Mouse (Mus musculus): ENCODE data around the gene Aldh3b1.

Gene Aldh3b1

GRCm38 (mm10) chr19:3942986-3943735 is 13.6 kb upstream of the Aldh3b1 start:
- DNase-seq (ENCODE audit: low read depth, low spot score): peak; percentile 59

DNA sequence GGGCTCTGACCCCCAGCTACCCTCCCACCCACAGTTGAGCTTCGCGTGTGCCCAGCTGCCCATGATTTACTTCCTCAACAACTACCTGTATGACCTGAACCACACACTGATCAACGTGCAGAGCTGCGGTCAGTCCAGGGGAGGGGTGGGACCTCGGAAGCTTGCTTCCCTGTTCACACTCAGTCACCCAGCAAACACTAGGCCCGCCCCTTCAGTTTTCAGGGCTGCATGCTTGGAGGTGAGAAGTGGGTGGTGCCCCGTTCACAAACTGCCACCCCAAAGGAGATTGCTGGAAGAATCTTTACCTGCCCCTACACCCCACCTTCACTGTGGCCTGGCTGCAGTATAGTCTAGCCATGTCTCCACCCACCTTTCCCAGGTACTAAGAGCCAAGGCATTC is 12.7 kb upstream of the Aldh3b1 start:
- no peak for DNase-seq (ENCODE audit: low read depth, low spot score)

GRCm38 (mm10) chr19:3935896-3936850 is 6.6 kb upstream of the Aldh3b1 start:
- DNase-seq (ENCODE audit: low read depth, low spot score): no peak

DNA sequence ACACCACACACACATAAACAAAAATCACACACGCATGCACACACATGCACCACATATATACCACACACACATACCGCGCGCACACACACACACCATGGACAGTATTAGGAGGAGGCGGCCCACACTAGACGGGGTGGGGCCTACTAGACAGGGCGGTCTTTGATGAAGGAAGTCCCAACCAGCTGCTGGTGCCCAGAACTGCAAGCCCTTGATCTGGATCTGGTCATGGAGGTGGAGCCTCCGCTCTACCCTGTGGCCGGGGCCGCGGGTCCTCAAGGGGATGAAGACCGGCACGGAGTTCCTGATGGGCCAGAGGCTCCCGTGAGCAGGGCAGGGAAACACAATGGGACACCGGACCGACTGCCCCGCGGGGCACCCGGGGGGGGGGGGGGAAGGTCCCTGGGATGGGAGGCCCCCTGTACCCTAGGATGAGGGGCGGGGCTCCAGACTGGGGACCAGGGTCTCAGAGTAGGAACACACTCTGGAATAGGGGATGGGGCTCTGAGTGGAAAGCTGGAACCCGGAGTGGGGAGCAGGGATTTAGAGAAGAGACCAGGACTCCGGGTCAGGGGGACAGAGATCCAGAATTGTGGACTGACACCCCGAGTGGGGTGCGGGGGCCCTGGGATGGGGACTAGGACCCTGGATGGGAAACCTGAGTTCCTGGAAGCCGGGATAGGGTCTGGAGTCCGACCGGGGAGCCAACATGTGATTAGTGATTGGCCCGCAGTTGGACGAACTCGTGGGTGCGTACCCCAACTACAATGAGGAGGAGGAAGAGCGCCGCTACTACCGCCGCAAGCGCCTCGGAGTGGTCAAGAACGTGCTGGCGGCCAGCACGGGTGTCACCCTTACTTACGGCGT is 5.7 kb upstream of the Aldh3b1 start, which contains the start of gene Unc93b1:
TSS of gene Unc93b1 (plus strand) at position 155 of the 864 bp plus-strand sequence.
- no peak for DNase-seq (ENCODE audit: low read depth, low spot score)

GRCm38 (mm10) chr19:3931716-3932115 is 2.1 kb upstream of the Aldh3b1 start:
- no peak for DNase-seq (ENCODE audit: low read depth, low spot score)

GRCm38 (mm10) chr19:3930262-3931057 is 852 bp upstream of the Aldh3b1 start:
- no peak for DNase-seq (ENCODE audit: low read depth, low spot score)

DNA sequence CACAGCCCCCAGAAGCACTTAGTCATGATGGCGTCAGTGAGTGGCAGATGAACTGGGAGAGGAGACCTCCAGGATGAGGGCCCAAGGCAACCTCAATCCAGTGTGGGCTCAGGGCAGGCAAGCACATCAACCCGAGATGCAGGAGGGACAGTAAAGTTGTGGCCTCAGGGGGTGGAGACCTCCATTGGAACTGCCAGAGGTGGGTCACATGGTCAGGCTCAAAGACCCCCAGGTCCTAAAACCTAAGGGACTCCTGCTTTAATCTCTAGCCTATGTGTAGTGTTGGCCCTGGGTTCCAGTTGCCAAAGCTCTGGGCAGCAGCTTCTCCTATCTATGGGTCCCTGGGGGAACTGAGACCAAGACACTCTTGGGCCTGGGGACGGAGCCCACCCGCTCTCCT is 829 bp downstream of the Aldh3b1 start:
- no peak for DNase-seq (ENCODE audit: low read depth, low spot score)

GRCm38 (mm10) chr19:3927989-3928388 is 1.6 kb downstream of the Aldh3b1 start:
- no peak for DNase-seq (ENCODE audit: low read depth, low spot score)

- DNase-seq (ENCODE audit: low read depth, low spot score): no peak
Observed at GRCm38 (mm10) chr19:3926685-3927084, 2.9 kb downstream of the Aldh3b1 start.

DNA sequence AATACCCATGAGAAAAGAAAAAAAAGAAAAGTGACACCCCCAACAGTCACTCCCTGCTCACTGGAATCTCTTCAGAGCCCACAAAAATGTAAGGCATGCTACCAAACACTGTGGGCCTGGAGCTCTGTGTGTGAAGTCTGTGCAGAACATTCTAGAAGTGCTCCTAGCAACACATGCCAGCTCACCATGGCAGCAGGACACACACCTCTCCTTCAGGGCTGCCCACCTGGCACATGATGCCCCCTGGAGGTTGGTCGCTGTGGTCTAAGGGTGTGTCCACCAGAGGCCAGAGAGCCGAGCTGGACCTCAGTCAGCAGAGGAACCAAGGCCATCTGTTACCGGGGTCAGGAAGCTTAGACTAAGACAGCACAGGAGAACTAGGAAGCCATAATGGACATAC is 3.3 kb downstream of the Aldh3b1 start:
- DNase-seq (ENCODE audit: low read depth, low spot score): no peak

GRCm38 (mm10) chr19:3925859-3926258 is 3.7 kb downstream of the Aldh3b1 start:
- DNase-seq (ENCODE audit: low read depth, low spot score): no peak

GRCm38 (mm10) chr19:3924868-3925267 is 4.7 kb downstream of the Aldh3b1 start:
- no peak for DNase-seq (ENCODE audit: low read depth, low spot score)

GRCm38 (mm10) chr19:3924190-3924589 is 5.4 kb downstream of the Aldh3b1 start:
- no peak for DNase-seq (ENCODE audit: low read depth, low spot score)

DNA sequence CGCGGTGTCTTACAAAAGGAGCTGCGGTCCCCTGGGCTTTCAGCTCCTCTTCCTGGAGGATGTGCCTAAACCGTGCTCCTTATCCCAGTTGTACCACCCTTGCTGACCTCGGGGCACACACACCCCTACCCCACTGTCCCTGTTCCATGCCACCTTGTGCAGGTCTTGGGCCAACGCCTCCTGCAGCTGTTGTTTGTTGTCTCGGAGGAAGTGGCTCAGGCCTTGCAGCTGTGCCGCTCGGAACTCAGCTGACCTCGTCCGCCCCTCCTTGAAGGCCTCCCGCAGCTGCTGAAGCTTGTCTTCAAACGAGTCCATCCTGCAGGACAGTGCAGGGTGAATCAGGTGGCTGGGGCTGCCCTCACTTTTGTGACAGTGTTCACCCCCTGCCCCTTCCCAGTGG is 6.0 kb downstream of the Aldh3b1 start:
- DNase-seq (ENCODE audit: low read depth, low spot score): no peak

GRCm38 (mm10) chr19:3922661-3923371 is 6.8 kb downstream of the Aldh3b1 start:
- DNase-seq (ENCODE audit: low read depth, low spot score): no peak

GRCm38 (mm10) chr19:3919928-3920327 is 9.7 kb downstream of the Aldh3b1 start:
- no peak for DNase-seq (ENCODE audit: low read depth, low spot score)

DNA sequence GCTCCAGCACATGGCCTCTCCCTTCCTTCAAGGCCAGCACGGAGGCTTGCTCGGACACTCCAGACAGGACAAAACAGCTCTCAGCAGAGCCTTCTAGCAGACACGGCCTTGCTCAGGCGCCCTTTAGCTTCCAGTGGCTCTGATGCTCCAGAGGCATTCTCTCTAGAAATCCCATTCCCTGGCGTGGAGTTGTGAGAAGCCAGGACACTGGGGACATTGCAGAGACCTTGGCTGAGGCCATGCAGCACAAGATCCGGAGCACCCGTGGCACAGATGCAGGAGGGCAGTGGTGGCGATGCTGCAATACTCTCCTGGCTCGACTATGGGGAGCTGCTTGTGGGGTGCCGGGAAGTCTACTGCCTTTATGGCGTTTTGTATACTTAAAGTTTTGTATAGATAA is 12.9 kb downstream of the Aldh3b1 start:
- DNase-seq (ENCODE audit: low read depth, low spot score): no peak

- no peak for DNase-seq (ENCODE audit: low read depth, low spot score)
Observed at GRCm38 (mm10) chr19:3914535-3914934, 15.1 kb downstream of the Aldh3b1 start.

DNA sequence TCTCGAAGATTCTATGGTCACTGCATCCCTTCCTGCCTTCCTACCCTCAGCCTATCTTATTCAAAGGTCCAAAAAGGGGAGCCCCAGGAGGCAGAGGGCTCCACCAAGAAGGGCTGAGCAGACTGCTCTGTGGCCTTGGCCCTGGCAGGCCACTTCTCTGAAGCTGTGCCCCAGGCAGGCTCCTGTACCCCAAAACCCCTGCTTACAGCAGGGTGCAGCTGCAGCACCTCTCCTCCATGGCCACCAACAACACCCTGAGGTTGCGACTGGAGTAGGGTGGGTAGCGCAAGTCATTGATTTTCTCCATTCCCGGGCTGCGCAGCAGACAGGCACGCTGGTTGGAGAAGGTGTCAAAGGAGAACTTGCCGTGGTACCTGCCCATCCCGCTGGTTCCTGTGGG is 15.9 kb downstream of the Aldh3b1 start:
- no peak for DNase-seq (ENCODE audit: low read depth, low spot score)

All from c-Kit-negative CD71-positive TER-119-positive erythroid progenitor cells, embryonic 14.5 days (primary cell).